Comparison of ENCODE assay signal across 8 mouse cellular contexts in genomic region chr15:100614996-100615824, GRCm38 (mm10). TPM values are rescaled to one million over a fixed set of nuclear protein-coding genes. Genes with fewer than 3 reads are reported as not detected.
DNase-seq lines count a peak whose midpoint lies in the region; ATAC-seq and TF ChIP-seq lines count a peak whose summit lies in the region.

TSS of gene Dazap2 (plus strand) at chr15:100615349.

- peak within 1 kb of the TSS; percentile 97 for H3K9ac ChIP-seq in heart, embryonic 12.5 days
- H3K9ac ChIP-seq in kidney, postnatal 0 days (ENCODE audit: low read depth, low read length) = peak within 1 kb of the TSS; percentile 93
- H3K9ac ChIP-seq in liver, embryonic 11.5 days (ENCODE audit: low read depth, low read length) = peak within 1 kb of the TSS; percentile 98
- H3K9ac ChIP-seq in stomach, embryonic 14.5 days (replicated peaks; ENCODE audit: low read depth, low read length) = peak within 1 kb of the TSS; percentile 60

- peak; percentile 47 for TF ChIP-seq CTCF in C2C12 (IDR thresholded peaks at IDR 0.05; ENCODE audit: control insufficient read depth, insufficient read depth, insufficient read length)
- no peak for TF ChIP-seq CTCF in brain, embryonic 14.5 days (IDR thresholded peaks at IDR 0.05; ENCODE audit: borderline replicate concordance, extremely low read depth, insufficient read depth, insufficient read length)
- peak; percentile 34; the same call in 1 of the 2 replicates for TF ChIP-seq CTCF in kidney, postnatal 0 days (IDR thresholded peaks at IDR 0.05; ENCODE audit: low read depth)

- H3K79me2 ChIP-seq in C2C12 (ENCODE audit: control insufficient read depth, insufficient read depth) = peaks cover 21% of the 10 kb centered on the region

- peak within 1 kb of the TSS; percentile 99 for H3K27ac ChIP-seq in heart, embryonic 12.5 days (ENCODE audit: poor library complexity, severe bottlenecking)
- peak within 1 kb of the TSS; percentile 100 for H3K27ac ChIP-seq in kidney, postnatal 0 days
- H3K27ac ChIP-seq in liver, embryonic 11.5 days (ENCODE audit: low read depth, low read length) = peak within 1 kb of the TSS; percentile 99
- peak within 1 kb of the TSS; percentile 93 for H3K27ac ChIP-seq in stomach, embryonic 14.5 days (ENCODE audit: low read length)

- H3ac ChIP-seq in C2C12 (ENCODE audit: control insufficient read depth, insufficient read length, low read depth) = peak within 1 kb of the TSS; percentile 80

- H3K36me3 ChIP-seq in C2C12 (ENCODE audit: control insufficient read depth, insufficient read depth) = peaks cover 37% of the 10 kb centered on the region
- H3K36me3 ChIP-seq in erythroblast, embryonic 14.5 days (ENCODE audit: control insufficient read depth) = peaks cover 39% of the 10 kb centered on the region
- H3K36me3 ChIP-seq in heart, embryonic 12.5 days = peaks cover 31% of the 10 kb centered on the region
- peaks cover 21% of the 10 kb centered on the region for H3K36me3 ChIP-seq in kidney, postnatal 0 days (ENCODE audit: insufficient read depth, low read length)
- peaks cover 24% of the 10 kb centered on the region for H3K36me3 ChIP-seq in liver, embryonic 11.5 days (ENCODE audit: control insufficient read depth, insufficient read depth, low read length)
- peaks cover 17% of the 10 kb centered on the region for H3K36me3 ChIP-seq in stomach, embryonic 14.5 days (ENCODE audit: control insufficient read depth, insufficient read depth, low read length)

- peak; percentile 90 for ATAC-seq in heart, embryonic 12.5 days (ENCODE audit: insufficient number of reproducible peaks, low FRiP score)
- peak; percentile 89 for ATAC-seq in kidney, postnatal 0 days (replicated peaks; ENCODE audit: low FRiP score, low read depth)
- peak; percentile 84 for ATAC-seq in liver, embryonic 11.5 days (replicated peaks; ENCODE audit: low FRiP score)
- peak; percentile 90 for ATAC-seq in stomach, embryonic 14.5 days (ENCODE audit: insufficient number of reproducible peaks, insufficient read depth, low FRiP score, low read depth)

- H3K4me1 ChIP-seq in erythroblast, embryonic 14.5 days (ENCODE audit: control insufficient read depth) = peaks cover 36% of the 10 kb centered on the region
- H3K4me1 ChIP-seq in heart, embryonic 12.5 days (replicated peaks) = peaks cover 17% of the 10 kb centered on the region
- peaks cover 8% of the 10 kb centered on the region; the same call in 1 of the 2 replicates for H3K4me1 ChIP-seq in kidney, postnatal 0 days (replicated peaks; ENCODE audit: insufficient read depth, low read length)
- peaks cover 14% of the 10 kb centered on the region for H3K4me1 ChIP-seq in liver, embryonic 11.5 days (replicated peaks; ENCODE audit: control insufficient read depth, insufficient read depth, low read length)
- H3K4me1 ChIP-seq in stomach, embryonic 14.5 days (ENCODE audit: control insufficient read depth, insufficient read depth, low read length) = peaks cover 3% of the 10 kb centered on the region; the same call in 1 of the 2 replicates

- peak; percentile 41; the same call in 1 of the 2 replicates for TF ChIP-seq POLR2A in brain, embryonic 14.5 days (IDR thresholded peaks at IDR 0.05; ENCODE audit: borderline replicate concordance, extremely low read depth, insufficient read depth, insufficient read length, poor library complexity, severe bottlenecking)

- peak within 1 kb of the TSS; percentile 100 for H3K4me3 ChIP-seq in C2C12 (ENCODE audit: insufficient read depth, poor library complexity, severe bottlenecking)
- H3K4me3 ChIP-seq in erythroblast, embryonic 14.5 days (replicated peaks) = peak within 1 kb of the TSS; percentile 89
- H3K4me3 ChIP-seq in heart, embryonic 12.5 days = peak within 1 kb of the TSS; percentile 99
- H3K4me3 ChIP-seq in kidney, postnatal 0 days (replicated peaks; ENCODE audit: low read depth, low read length) = peak within 1 kb of the TSS; percentile 85
- peak within 1 kb of the TSS; percentile 94 for H3K4me3 ChIP-seq in liver, embryonic 11.5 days (ENCODE audit: low read depth, low read length)
- H3K4me3 ChIP-seq in stomach, embryonic 14.5 days (ENCODE audit: low read depth, low read length) = peak within 1 kb of the TSS; percentile 60

- peaks cover 15% of the 10 kb centered on the region for H3K79me3 ChIP-seq in C2C12 (ENCODE audit: low read depth)

- no peaks in the 10 kb centered on the region for H3K27me3 ChIP-seq in C2C12 (ENCODE audit: control insufficient read depth, insufficient read depth, insufficient read length)
- no peaks in the 10 kb centered on the region for H3K27me3 ChIP-seq in erythroblast, embryonic 14.5 days (ENCODE audit: control insufficient read depth)
- 0 out of 2 replicates have a peak, but pooled peaks cover 1% of the 10 kb centered on the region for H3K27me3 ChIP-seq in heart, embryonic 12.5 days (replicated peaks)
- no peaks in the 10 kb centered on the region for H3K27me3 ChIP-seq in kidney, postnatal 0 days (ENCODE audit: insufficient read depth, low read length)
- H3K27me3 ChIP-seq in liver, embryonic 11.5 days (replicated peaks; ENCODE audit: control insufficient read depth, insufficient read depth, low read length) = no peaks in the 10 kb centered on the region
- no peaks in the 10 kb centered on the region for H3K27me3 ChIP-seq in stomach, embryonic 14.5 days (ENCODE audit: control insufficient read depth, insufficient read depth, low read length)

- peak within 1 kb of the TSS; percentile 80 for H3K4me2 ChIP-seq in heart, embryonic 12.5 days
- H3K4me2 ChIP-seq in kidney, postnatal 0 days (ENCODE audit: low read length) = peak within 1 kb of the TSS; percentile 74
- H3K4me2 ChIP-seq in liver, embryonic 11.5 days = peak within 1 kb of the TSS; percentile 92
- H3K4me2 ChIP-seq in stomach, embryonic 14.5 days (replicated peaks; ENCODE audit: low read depth, low read length) = peak within 1 kb of the TSS; percentile 87

- peak; percentile 99 for DNase-seq in brain, embryonic 14.5 days (ENCODE audit: low read depth)
- peak; percentile 99 for DNase-seq in kidney, postnatal 0 days (ENCODE audit: low spot score)
- DNase-seq in liver, embryonic 11.5 days (ENCODE audit: low spot score) = peak; percentile 100
- DNase-seq in naive thymus-derived CD4-positive, alpha-beta T cell, adult 2 months (ENCODE audit: low read depth) = peak; percentile 100

- H3K9me3 ChIP-seq in erythroblast, embryonic 14.5 days (ENCODE audit: control insufficient read depth, low read length) = no peaks in the 10 kb centered on the region
- no peaks in the 10 kb centered on the region for H3K9me3 ChIP-seq in heart, embryonic 12.5 days (replicated peaks)
- no peaks in the 10 kb centered on the region for H3K9me3 ChIP-seq in kidney, postnatal 0 days (replicated peaks; ENCODE audit: low read length)
- no peaks in the 10 kb centered on the region for H3K9me3 ChIP-seq in liver, embryonic 11.5 days (ENCODE audit: control insufficient read depth, low read length)
- H3K9me3 ChIP-seq in stomach, embryonic 14.5 days (ENCODE audit: control insufficient read depth, low read depth, low read length) = no peaks in the 10 kb centered on the region

- under 1% methylated on average over 81 of the region's 99 CpGs for WGBS in heart, embryonic 12.5 days
- WGBS in kidney, postnatal 0 days = 1% methylated on average over 82 of the region's 99 CpGs
- under 1% methylated on average over 95 of the region's 99 CpGs for WGBS in liver, embryonic 11.5 days
- WGBS in stomach, embryonic 14.5 days = under 1% methylated on average over 95 of the region's 99 CpGs

TF ChIP-seq in C2C12, 6 proteins besides CTCF, POLR2A, EP300 and RAD21:
- TF ChIP-seq CEBPB (IDR thresholded peaks at IDR 0.05; ENCODE audit: low read depth) (no peak), MAX (IDR thresholded peaks at IDR 0.05) (no peak), USF1 (IDR thresholded peaks at IDR 0.05; ENCODE audit: low read depth) (peak; percentile 97), FOSL1 (IDR thresholded peaks at IDR 0.05; ENCODE audit: insufficient read depth, low read length, poor library complexity, severe bottlenecking) (no peak), MYOD1 (IDR thresholded peaks at IDR 0.05; ENCODE audit: control insufficient read depth, insufficient read length, low read depth) (no peak), MYOG (IDR thresholded peaks at IDR 0.05; ENCODE audit: control insufficient read depth, extremely low read depth, insufficient read length) (no peak)
TF ChIP-seq in C2C12: peak in this region for 1.

RNA-seq across cellular contexts. Expression of gene Dazap2, which starts in this region (rescaled TPM):
- polyA plus RNA-seq in C2C12 (2012; fragmentation: generic; extraction: Trizol) = 142 TPM
- 139 and 230 TPM in 2 replicates for polyA plus RNA-seq in brain, embryonic 14.5 days (2012; rRNA removed)
- 6.5 and 6.8 TPM in 2 replicates for polyA plus RNA-seq in erythroblast, embryonic 14.5 days (2012)
- 193 and 200 TPM in 2 replicates for polyA plus RNA-seq in heart, embryonic 12.5 days (2016; fragmentation: Nextera tagmentation; extraction: Ambion mirVana)
- polyA plus RNA-seq in kidney, postnatal 0 days (2015; fragmentation: Nextera tagmentation; extraction: Ambion mirVana) = 327 and 349 TPM in 2 replicates
- 256 and 274 TPM in 2 replicates for polyA plus RNA-seq in liver, embryonic 11.5 days (2014; fragmentation: Nextera tagmentation; extraction: Ambion mirVana)
- polyA plus RNA-seq in stomach, embryonic 14.5 days (2014; fragmentation: Nextera tagmentation; extraction: Ambion mirVana) = 232 and 245 TPM in 2 replicates

Comparison
In these comparisons a context has a peak if more than half of its experiments do, and no peak if none do; other contexts are left out.
1. Peak in every context shown above with its lines: DNase-seq, ATAC-seq, H3K4me3 ChIP-seq and H3K27ac ChIP-seq.
2. RNA of gene Dazap2 (polyA plus RNA-seq): 327 to 349 TPM in kidney, postnatal 0 days, 256 to 274 TPM in liver, embryonic 11.5 days, 232 to 245 TPM in stomach, embryonic 14.5 days, 193 to 200 TPM in heart, embryonic 12.5 days, 142 TPM in C2C12 (single experiment) and 139 to 230 TPM in brain, embryonic 14.5 days; 6.5 to 6.8 TPM in erythroblast, embryonic 14.5 days; every median in the first group is over 10 times any median in the second.